9 mouse cellular contexts compared by ENCODE assay signal in the genomic region with DNA sequence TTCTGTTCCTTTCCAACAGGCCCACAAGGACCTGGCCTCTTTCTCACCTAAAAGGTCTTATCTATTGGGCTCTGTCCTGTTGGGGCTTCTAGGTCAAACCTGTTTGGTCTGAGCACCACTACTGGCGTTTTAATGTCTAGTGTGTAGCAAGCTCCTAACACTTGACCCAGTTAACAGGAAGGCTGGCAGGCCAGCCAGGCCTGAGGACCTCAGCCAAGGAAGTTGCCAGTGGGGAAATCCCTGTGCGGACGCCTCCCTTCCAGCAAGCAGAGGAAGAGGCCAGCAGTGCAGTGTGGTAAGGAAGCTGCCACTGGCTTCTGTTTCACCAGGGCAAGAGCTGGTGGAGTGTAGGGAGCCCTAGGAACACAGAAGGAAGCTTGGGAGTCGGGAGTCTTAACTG.
DNase-seq lines count a peak whose midpoint lies in the region; ATAC-seq and TF ChIP-seq lines count a peak whose summit lies in the region.
"Had no signal": no experiment of that assay in that cellular context is flagged by ENCODE, and none has a peak within 500 bp of the region (broad histone marks: within the 10 kb centered on the region; RNA-seq: fewer than 3 reads in every experiment).

No protein-coding gene starts in this region.

- peak; percentile 53 for DNase-seq in left cerebral cortex, postnatal 4 days
- DNase-seq in left cerebral cortex, postnatal 25 days (ENCODE audit: low spot score in 2 of 2) = no peak
- peak; percentile 43 for DNase-seq in cerebellum, adult 11 months
- peak; percentile 92 for DNase-seq in lung, postnatal 0 days (ENCODE audit: low spot score)
- DNase-seq in layer of hippocampus, adult 9-11 months = no peak
- DNase-seq in thymus, postnatal 4 days = no peak
- no peak for DNase-seq in right cerebral cortex, adult 18-20 months

- no peak overlapping the region for H3K9ac ChIP-seq in heart, embryonic 16.5 days (ENCODE audit: low read length)
- no peak overlapping the region for H3K9ac ChIP-seq in lung, postnatal 0 days (replicated peaks; ENCODE audit: low read depth)

- no peaks in the 10 kb centered on the region for H3K36me3 ChIP-seq in heart, embryonic 16.5 days (ENCODE audit: control insufficient read depth, insufficient read depth)
- no peaks in the 10 kb centered on the region; the same call in 1 of the 2 replicates for H3K36me3 ChIP-seq in lung, postnatal 0 days (ENCODE audit: insufficient read depth, low read length)

- H3K9me3 ChIP-seq in heart, embryonic 16.5 days (replicated peaks; ENCODE audit: control insufficient read depth, low read length) = no peaks in the 10 kb centered on the region
- no peaks in the 10 kb centered on the region for H3K9me3 ChIP-seq in lung, postnatal 0 days (ENCODE audit: low read length)

- WGBS in heart, embryonic 16.5 days = 42% methylated on average over 4 of the region's 4 CpGs
- 17% methylated on average over 4 of the region's 4 CpGs for WGBS in lung, postnatal 0 days

- 0 out of 2 replicates have a peak, but pooled peaks have one; percentile 37 for ATAC-seq in heart, embryonic 16.5 days (replicated peaks; ENCODE audit: extremely low read depth, insufficient read depth, low FRiP score)
- ATAC-seq in lung, postnatal 0 days = peak; percentile 90

- H3K27ac ChIP-seq in heart, embryonic 16.5 days (ENCODE audit: low read length) = no peak overlapping the region
- H3K27ac ChIP-seq in lung, postnatal 0 days (ENCODE audit: low read length) = no peak overlapping the region
- H3K27ac ChIP-seq: macrophage had no signal

- H3K4me2 ChIP-seq in heart, embryonic 16.5 days (ENCODE audit: low read depth, low read length) = no peak overlapping the region
- no peak overlapping the region for H3K4me2 ChIP-seq in lung, postnatal 0 days (replicated peaks; ENCODE audit: low read depth, low read length)

- no peak overlapping the region for H3K4me3 ChIP-seq in heart, embryonic 16.5 days (ENCODE audit: low read length)
- H3K4me3 ChIP-seq in lung, postnatal 0 days (ENCODE audit: low read depth, low read length) = no peak overlapping the region

- TF ChIP-seq CTCF in lung, postnatal 0 days (IDR thresholded peaks at IDR 0.05) = no peak

- H3K27me3 ChIP-seq in heart, embryonic 16.5 days (ENCODE audit: control insufficient read depth, insufficient read depth, low read length) = no peaks in the 10 kb centered on the region
- no peaks in the 10 kb centered on the region for H3K27me3 ChIP-seq in lung, postnatal 0 days (replicated peaks; ENCODE audit: insufficient read depth, low read length)

- peaks cover 25% of the 10 kb centered on the region for H3K4me1 ChIP-seq in heart, embryonic 16.5 days (ENCODE audit: control insufficient read depth, insufficient read depth, low read length)
- peaks cover 8% of the 10 kb centered on the region for H3K4me1 ChIP-seq in lung, postnatal 0 days (ENCODE audit: insufficient read depth, low read depth, low read length)

- no peak; the same call in 1 of the 2 replicates for TF ChIP-seq EP300 in lung, postnatal 0 days (IDR thresholded peaks at IDR 0.05)

- intact Hi-C loops in left cerebral cortex, postnatal 4 days (cut with DNase I) = loop anchor here (10.0 kb wide), 1 partner anchor 116 kb away; no protein-coding TSS in a partner anchor
- intact Hi-C loops in left cerebral cortex, postnatal 25 days (cut with DNase I) = no loop called here

Comparison
In these comparisons a context has a peak if more than half of its experiments do, and no peak if none do; other contexts are left out.
1. DNase-seq: peak in left cerebral cortex, postnatal 4 days (single experiment), cerebellum, adult 11 months (single experiment) and lung, postnatal 0 days (single experiment); none in left cerebral cortex, postnatal 25 days (0 of 2), layer of hippocampus, adult 9-11 months (single experiment), thymus, postnatal 4 days (single experiment) and right cerebral cortex, adult 18-20 months (single experiment).